Mouse (Mus musculus) limb, embryonic 14.5 days (tissue): ENCODE data around the gene Tomm20. TPM values are rescaled to one million over a fixed set of nuclear protein-coding genes. Genes with fewer than 3 reads are reported as not detected.
"Not testable (repeated sequence)": the region's sequence is repeated elsewhere in the genome, so short reads cannot be mapped to it uniquely, and the experiment has no call there.

Source experiments
- ATAC-seq: fragments of 200-750 bp; cut with Nextera tagmentation; 2 replicates; pipeline ENCODE4 v1.8.0; 2017; ENCODE audit warnings: low read depth, moderate number of reproducible peaks, moderate TSS enrichment; ENCODE audit not compliant: low FRiP score
- DNase-seq: peaks from one replicate; pipeline ENCODE4 v3.0.0-alpha.2; 2015; ENCODE audit warnings: low spot score
- H3K27ac ChIP-seq: fragments of 300-500 bp; sonication (generic); replicated peaks from 2 replicates; pipeline ENCODE4 v1.5.1; 2014; ENCODE audit warnings: low read depth, mild to moderate bottlenecking, low read length, moderate library complexity, mixed read lengths
- H3K27me3 ChIP-seq: fragments of 300-500 bp; sonication (generic); 2 replicates; pipeline ENCODE4 v1.6.1; 2014; ENCODE audit warnings: low read length, mixed read lengths; ENCODE audit not compliant: control insufficient read depth, insufficient read depth
- H3K36me3 ChIP-seq: fragments of 300-500 bp; sonication (generic); 2 replicates; pipeline ENCODE4 v1.6.1; 2014; ENCODE audit warnings: mild to moderate bottlenecking, low read length, moderate library complexity, mixed read lengths; ENCODE audit not compliant: control insufficient read depth, insufficient read depth
- H3K4me1 ChIP-seq: fragments of 300-500 bp; sonication (generic); 2 replicates; pipeline ENCODE4 v1.6.1; 2014; ENCODE audit warnings: antibody characterized with exemption, low read length, mixed read lengths; ENCODE audit not compliant: control insufficient read depth, insufficient read depth
- H3K4me2 ChIP-seq: fragments of 300-500 bp; sonication (generic); replicated peaks from 2 replicates; pipeline ENCODE4 v1.6.1; 2014; ENCODE audit warnings: low read depth, mild to moderate bottlenecking, low read length, moderate library complexity; ENCODE audit not compliant: severe bottlenecking
- H3K4me3 ChIP-seq: fragments of 300-500 bp; sonication (generic); replicated peaks from 2 replicates; pipeline ENCODE4 v1.5.1; 2014; ENCODE audit warnings: low read length
- H3K9ac ChIP-seq: fragments of 300-500 bp; sonication (generic); 2 replicates; pipeline ENCODE4 v1.6.1; 2014; ENCODE audit warnings: mild to moderate bottlenecking, low read depth, low read length, moderate library complexity; ENCODE audit not compliant: severe bottlenecking
- H3K9me3 ChIP-seq: fragments of 300-500 bp; sonication (generic); 2 replicates; pipeline ENCODE4 v1.6.1; 2016; ENCODE audit warnings: low read length; ENCODE audit not compliant: control insufficient read depth
- POLR2A ChIP-seq: fragments of 200-500 bp; IDR thresholded peaks from 2 replicates; pipeline ENCODE4 v1.8.0; 2012; ENCODE audit warnings: inconsistent platforms, mild to moderate bottlenecking, moderate library complexity, borderline replicate concordance; ENCODE audit not compliant: insufficient read depth, insufficient read length; ENCODE audit errors: extremely low read depth
- WGBS: fragments of 180-500 bp; shearing (Covaris S2); extraction: QIAGEN DNeasy Blood & Tissue Kit; methylation state at CpG from one replicate; pipeline ENCODE4 v1.1.7; 2014; 5-methylcytosine and 5-hydroxymethylcytosine counted together
- polyA plus RNA-seq, 2 experiments: library from polyadenylated mRNA; depleted of rRNA in 1 of 2; stranded (reverse) in 1 of 2; unstranded in 1 of 2; fragments of >200 nt; fragmentation: Nextera tagmentation in 1 of 2; extraction: Ambion mirVana in 1 of 2; gene quantifications; 2 replicates each; pipeline versions ENCODE4 v1.2.1 to v1.2.3; 2012 to 2014

Gene Tomm20
- polyA plus RNA-seq, 2 experiments, result 210 to 251 TPM

GRCm38 (mm10) chr8:126918356-126918755 lies 27.3 kb downstream of the Tomm20 start:
- TF ChIP-seq POLR2A, result no peak

GRCm38 (mm10) chr8:126917179-126917905 lies 28.3 kb downstream of the Tomm20 start:
- Histone ChIP-seq H3K36me3 (no peaks in the 10 kb centered on the region), H3K9ac (no peak overlapping the region), H3K4me1 (peaks cover 19% of the 10 kb centered on the region; the same call in 1 of the 2 replicates), H3K4me2 (no peak overlapping the region), H3K27ac (0 out of 2 replicates have a peak overlapping the region, but pooled peaks have one; percentile 43), H3K4me3 (no peak overlapping the region), H3K27me3 (no peaks in the 10 kb centered on the region), H3K9me3 (no peaks in the 10 kb centered on the region)
- ATAC-seq, result no peak
- no peak for TF ChIP-seq POLR2A
- 61% methylated on average over 6 of the region's 6 CpGs for WGBS
- peak; percentile 23 for DNase-seq

More at GRCm38 (mm10) chr8:126918356-126918755, 27.3 kb downstream of the Tomm20 start:
- peaks cover 3% of the 10 kb centered on the region; the same call in 1 of the 2 replicates for H3K36me3 ChIP-seq
- DNase-seq, result no peak
- no peak for ATAC-seq
- H3K27ac ChIP-seq, result no peak overlapping the region
- H3K9ac ChIP-seq, result no peak overlapping the region
- no peaks in the 10 kb centered on the region for H3K9me3 ChIP-seq
- no peak overlapping the region for H3K4me3 ChIP-seq
- WGBS, result 94% methylated on average over 1 of the region's 1 CpGs
- H3K4me2 ChIP-seq, result no peak overlapping the region
- peaks cover 12% of the 10 kb centered on the region; the same call in 1 of the 2 replicates for H3K4me1 ChIP-seq
- no peaks in the 10 kb centered on the region for H3K27me3 ChIP-seq

GRCm38 (mm10) chr8:126916611-126917010 lies 29.0 kb downstream of the Tomm20 start:
- no peak overlapping the region for H3K4me3 ChIP-seq
- peaks cover 19% of the 10 kb centered on the region; the same call in 1 of the 2 replicates for H3K4me1 ChIP-seq
- DNase-seq (no peak), ATAC-seq (no peak)
- no peak overlapping the region for H3K4me2 ChIP-seq
- no peak overlapping the region for H3K27ac ChIP-seq
- no peaks in the 10 kb centered on the region for H3K36me3 ChIP-seq
- no peaks in the 10 kb centered on the region for H3K27me3 ChIP-seq
- 82% methylated on average over 4 of the region's 4 CpGs for WGBS
- H3K9me3 ChIP-seq, result no peaks in the 10 kb centered on the region
- no peak for TF ChIP-seq POLR2A
- H3K9ac ChIP-seq, result no peak overlapping the region

GRCm38 (mm10) chr8:126914609-126915375 lies 30.9 kb downstream of the Tomm20 start:
- Histone ChIP-seq H3K9me3 (no peaks in the 10 kb centered on the region), H3K4me3 (no peak overlapping the region), H3K27me3 (no peaks in the 10 kb centered on the region), H3K27ac (no peak overlapping the region), H3K9ac (no peak overlapping the region), H3K36me3 (no peaks in the 10 kb centered on the region), H3K4me1 (peaks cover 19% of the 10 kb centered on the region; the same call in 1 of the 2 replicates), H3K4me2 (no peak overlapping the region)
- ATAC-seq (no peak), DNase-seq (no peak)
- 52% methylated on average over 10 of the region's 10 CpGs for WGBS
- no peak for TF ChIP-seq POLR2A

GRCm38 (mm10) chr8:126914107-126914490 lies 31.5 kb downstream of the Tomm20 start:
- not testable (repeated sequence) for H3K9me3 ChIP-seq, H3K36me3 ChIP-seq, H3K27ac ChIP-seq, DNase-seq, H3K4me2 ChIP-seq, H3K4me3 ChIP-seq, H3K27me3 ChIP-seq, ATAC-seq, H3K9ac ChIP-seq
- 62% methylated on average over 9 of the region's 10 CpGs for WGBS
- H3K4me1 ChIP-seq, result peaks cover 25% of the 10 kb centered on the region; the same call in 1 of the 2 replicates
